Mouse (Mus musculus): Measurements from ENCODE around the gene Tex48.
A peak's percentile ranks its signal among the peaks of the same experiment; 100 is the strongest.

The Tex48 gene

DNA sequence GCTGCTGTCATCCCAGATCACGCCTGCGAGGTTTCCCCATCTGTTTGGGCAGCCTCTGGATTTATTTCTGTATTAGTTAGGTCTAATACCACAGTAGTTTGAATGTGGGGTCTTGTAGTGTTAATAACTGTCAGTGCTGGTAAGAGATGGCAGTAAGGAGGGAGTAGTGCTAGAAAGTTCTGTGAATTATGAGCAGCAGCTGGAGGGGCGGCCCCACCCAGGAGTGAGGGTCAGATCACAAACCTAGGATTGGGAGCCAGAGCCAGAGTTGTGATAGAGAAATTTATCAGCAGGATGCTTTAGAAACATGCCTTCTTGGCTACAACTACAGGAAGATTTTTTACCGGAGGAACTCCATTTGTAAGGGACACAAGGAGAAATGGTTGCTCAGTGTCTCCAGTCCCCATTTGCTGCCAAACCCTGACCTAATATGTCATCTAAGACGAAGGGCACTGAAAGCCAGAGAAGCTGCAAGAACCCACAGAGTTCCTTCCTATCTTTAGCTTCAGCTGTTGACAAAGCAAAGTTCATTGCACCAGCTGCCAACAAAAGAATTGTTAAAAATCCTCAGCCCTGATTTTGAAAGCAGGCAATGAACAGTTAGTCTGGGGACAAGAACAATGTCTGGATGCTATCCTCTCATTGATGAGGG lies 27.6 kb downstream of the Tex48 start:
- no peak for ATAC-seq (ENCODE audit: low TSS enrichment)

DNA sequence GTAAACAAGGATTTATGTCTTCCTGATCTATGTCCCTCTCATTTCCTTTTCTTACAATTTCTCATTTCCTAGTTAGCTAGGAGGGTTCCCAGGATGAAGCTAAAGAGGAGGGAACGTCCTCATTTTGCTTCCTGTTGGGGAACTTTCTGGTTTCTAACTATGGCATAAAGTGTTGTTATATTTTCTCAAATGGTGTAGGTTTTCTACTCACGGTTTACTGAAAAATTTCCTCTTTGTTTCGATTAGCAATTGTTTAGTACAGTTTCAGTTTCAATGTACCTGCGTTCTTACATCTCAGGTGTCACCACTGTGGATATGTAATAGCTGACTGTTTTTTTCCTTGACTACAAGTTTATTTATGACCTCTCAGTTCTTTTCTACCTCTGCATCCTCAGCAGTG lies 31.7 kb downstream of the Tex48 start:
- no peak for ATAC-seq (ENCODE audit: low TSS enrichment)

DNA sequence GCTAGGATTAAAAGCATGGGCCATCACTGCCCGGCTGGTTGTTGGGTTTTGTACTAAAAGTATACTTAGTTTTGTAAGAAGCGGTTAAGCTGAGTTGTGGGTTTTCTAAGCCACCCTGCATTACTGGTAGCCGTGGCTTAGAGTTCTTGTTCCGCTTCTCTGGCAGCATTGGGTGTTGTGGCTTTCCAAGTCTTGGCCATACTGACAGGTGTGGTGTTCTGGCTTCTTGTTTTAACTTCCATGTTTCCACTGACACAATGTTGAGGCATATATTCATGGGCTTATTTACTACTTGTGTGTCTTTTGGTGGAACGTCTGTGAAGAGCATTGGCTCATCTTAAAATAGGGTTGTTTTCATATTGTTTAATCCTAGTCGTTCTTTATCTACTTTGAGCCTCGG lies 32.2 kb downstream of the Tex48 start:
- no peak for ATAC-seq (ENCODE audit: low TSS enrichment)

DNA sequence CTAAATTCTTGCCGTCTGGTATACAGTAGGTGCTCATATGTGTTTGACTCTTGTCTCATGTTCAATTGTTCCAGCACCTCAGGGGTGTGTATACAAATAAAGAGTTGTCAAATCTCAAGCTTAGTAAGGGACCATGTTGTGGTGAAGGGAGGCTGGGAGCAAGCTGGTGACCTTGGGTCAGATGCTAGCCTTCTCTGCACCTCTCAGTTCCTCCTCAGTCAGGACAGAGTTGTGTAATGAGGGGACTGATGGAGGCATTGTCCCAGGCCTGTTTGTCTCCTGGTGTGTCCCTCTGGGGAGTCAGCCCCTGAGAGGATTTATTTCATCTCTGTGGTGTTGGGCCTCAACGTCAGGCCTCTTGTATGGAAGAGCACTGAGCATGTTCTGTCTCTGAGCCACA lies 36.0 kb downstream of the Tex48 start:
- ATAC-seq (ENCODE audit: low TSS enrichment) = no peak

DNA sequence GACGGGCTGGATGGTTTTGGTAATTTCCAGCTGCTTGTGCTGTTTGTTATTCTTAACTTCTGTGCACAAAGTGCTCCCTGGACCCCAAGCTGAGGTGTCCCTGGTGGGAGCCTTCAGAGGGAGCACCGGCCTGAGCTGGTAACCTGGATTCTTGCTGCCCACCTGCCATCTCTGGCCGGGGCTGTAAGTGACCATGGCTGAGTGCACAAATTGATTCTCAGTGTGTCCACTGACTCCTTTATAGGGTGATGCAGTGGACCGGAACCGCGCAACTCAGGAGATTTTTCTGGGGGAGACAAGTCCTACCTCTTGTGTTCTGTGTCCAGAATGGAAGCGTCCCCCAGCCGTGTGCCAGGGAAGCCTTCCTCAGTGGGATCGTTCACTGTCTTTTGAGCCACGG lies 37.0 kb downstream of the Tex48 start:
- ATAC-seq (ENCODE audit: low TSS enrichment) = no peak

DNA sequence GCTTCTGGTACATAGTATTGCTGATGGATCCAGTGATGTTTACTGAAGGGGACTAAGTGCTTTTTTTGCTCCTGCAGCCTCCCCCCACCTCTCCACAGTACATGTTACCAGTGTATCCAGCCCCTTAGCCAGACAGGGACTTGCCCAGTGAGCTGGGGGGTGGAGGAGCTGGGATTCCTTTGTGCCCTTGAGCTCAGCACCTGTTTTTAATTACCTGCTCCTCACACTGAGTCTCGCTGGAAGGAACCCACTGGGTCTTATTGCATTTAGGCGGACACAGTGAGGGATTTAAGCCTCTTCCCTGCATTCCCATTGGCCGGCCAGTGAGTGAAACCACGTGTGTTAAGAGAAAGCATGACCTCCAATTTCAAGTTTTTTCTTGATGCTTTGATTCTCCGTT lies 39.6 kb downstream of the Tex48 start:
- no peak for ATAC-seq (ENCODE audit: low TSS enrichment)

DNA sequence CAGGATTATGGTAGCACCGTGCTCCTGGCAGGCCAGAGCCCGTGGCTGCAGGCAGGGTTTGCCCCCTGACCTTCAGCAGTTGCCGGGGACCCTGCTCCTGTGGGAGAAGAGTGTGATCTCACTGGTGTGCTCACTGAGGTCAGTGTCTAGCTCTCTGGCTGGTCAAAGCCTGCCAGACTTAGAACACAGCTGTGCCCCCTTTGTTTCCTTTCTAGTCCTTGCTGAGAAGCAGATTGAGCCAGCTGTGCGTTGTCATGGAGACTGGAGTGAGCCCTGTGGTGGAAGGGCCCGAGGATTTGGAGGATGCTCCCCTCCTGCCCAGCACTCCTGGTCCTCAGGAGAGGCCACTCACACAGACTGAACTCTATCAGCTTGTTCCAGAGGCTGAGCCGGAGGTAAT lies 42.1 kb downstream of the Tex48 start:
- peak; percentile 77 for ATAC-seq (ENCODE audit: low TSS enrichment)

DNA sequence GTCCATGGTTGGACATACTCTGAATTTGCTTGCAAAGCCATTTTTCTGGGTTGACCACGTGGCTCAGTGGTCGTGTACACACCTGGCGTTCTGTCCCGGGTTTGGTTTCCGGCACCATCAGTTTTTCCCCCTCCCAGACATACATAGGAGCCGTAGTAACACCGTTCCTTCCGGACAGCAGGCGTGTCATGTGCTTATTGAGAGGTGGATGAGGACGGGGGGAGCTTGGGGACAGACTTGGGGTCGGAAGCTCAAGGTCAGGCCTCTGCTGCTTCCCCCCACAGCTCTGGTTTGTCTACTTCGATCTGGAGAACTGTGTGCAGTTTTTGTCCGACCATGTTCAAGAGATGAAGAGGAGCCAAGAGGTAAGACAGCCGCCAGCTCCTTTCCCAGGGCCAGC lies 42.6 kb downstream of the Tex48 start:
- ATAC-seq (ENCODE audit: low TSS enrichment) = no peak; the same call in 1 of the 2 replicates

DNA sequence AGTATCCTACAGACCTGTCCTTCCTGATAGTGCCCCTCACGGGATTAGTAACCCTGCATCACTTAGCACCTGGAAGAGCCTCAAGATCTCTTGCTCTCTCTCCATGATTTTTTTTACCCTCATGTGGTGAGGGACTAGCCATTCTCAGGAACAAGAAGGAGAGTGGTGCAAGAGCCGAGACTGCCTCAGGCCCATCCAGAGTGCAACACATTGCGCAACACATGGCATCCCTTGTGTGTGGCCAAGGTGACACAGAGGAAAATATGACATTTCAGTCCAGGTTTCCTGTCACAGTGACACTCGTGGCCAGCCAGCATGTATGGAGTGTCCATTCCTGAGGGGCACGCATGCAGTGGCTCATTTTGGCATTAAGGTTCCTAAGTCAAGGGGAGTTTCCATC lies 49.6 kb downstream of the Tex48 start:
- no peak for ATAC-seq (ENCODE audit: low TSS enrichment)

DNA sequence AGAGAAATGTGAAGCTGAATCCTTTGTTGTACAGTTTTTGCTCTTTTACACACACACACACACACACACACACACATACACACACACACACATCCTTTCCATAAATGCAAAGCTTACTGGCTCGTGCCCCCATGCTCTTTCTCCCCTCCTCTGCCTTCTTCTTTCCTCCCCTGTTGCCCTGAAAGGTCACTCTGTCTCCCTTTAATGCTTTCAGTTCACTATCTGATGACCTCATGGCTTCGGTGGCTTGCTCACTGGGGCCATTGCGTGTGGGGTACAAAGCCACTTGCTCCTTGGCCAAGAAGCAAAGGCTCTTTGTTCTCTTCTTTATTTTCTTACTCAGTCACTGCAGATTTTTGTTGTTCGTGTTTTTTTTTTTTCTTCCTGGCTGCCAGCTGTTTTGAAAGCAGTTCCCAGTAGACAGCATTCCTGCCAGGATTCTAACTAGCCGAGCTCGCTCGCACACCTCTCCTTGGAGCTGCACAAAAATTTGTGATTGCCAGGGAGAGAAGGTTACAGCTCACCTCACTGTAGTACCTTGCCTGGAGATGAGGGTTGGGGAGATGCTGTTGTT lies 51.9 kb downstream of the Tex48 start:
- ATAC-seq (ENCODE audit: low TSS enrichment) = no peak

DNA sequence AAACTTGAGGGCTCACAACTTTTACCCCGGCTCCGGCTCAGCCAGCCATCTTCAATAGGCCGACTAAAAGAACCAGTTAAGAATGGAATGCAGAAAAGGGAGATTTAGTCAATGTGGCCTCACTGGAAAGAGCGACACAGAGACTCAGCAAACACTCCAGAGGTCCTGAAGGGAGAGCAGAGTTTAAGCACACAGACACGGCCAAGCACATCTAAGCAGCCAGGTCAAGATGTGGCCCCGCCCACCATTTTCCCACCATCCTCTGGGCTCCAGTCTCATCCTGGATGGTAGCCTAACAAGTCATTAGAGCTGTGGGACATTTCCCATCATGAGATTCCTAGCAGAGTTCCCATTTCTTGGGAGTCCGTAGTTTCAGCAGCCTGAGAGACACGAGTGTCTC lies 52.9 kb downstream of the Tex48 start:
- ATAC-seq (ENCODE audit: low TSS enrichment) = no peak

DNA sequence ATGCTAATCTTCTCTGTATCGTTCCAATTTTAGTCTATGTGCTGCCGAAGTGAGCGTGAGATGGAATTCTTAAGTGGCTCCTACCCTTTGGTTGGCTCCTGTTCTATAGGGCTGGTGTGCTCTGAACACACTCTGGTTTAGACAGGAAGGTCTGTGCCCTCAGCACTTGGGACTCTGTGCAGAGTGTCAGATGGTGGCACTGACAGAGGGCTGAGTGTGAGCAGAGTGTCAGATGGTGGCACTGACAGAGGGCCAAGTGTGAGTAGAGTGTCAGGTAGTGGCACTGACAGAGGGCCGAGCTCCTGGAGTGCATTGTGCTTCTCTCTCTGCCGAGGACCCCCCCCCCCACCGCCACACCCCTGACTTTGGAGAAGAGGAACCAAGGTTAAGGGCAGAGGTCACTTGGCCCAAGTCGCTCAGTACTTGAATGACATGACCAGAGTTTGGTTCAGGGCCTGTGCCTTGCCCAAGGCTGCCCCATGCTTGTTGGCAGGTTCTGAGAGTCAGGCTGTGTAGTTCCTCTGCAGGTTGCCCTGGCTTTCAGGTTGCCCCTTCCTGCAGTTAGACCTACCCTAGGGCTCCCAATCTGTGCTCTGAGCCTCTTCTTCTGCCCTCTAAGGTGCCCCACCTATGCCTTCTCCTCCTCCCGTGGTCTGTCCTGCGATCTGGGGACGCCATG lies 54.4 kb downstream of the Tex48 start:
- ATAC-seq (ENCODE audit: low TSS enrichment) = no peak

DNA sequence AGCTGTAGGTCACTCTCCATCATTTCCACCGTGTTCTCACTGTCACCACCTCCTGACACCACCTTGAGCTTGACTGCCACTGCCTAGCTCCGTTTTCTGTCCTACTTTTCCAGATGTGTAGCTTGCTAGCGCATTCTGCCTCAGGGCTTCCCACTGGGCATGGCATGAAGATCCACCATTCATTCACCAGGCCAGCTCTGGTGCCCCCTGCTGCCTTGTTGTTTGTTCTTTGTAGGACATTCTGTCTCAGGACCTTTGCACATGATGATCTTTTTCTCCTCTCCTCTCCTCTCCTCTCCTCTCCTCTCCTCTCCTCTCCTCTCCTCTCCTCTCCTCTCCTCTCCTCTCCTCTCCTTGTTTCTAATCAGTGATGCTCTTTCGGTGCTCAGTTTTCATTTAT lies 59.5 kb downstream of the Tex48 start:
- ATAC-seq (ENCODE audit: low TSS enrichment) = no peak

DNA sequence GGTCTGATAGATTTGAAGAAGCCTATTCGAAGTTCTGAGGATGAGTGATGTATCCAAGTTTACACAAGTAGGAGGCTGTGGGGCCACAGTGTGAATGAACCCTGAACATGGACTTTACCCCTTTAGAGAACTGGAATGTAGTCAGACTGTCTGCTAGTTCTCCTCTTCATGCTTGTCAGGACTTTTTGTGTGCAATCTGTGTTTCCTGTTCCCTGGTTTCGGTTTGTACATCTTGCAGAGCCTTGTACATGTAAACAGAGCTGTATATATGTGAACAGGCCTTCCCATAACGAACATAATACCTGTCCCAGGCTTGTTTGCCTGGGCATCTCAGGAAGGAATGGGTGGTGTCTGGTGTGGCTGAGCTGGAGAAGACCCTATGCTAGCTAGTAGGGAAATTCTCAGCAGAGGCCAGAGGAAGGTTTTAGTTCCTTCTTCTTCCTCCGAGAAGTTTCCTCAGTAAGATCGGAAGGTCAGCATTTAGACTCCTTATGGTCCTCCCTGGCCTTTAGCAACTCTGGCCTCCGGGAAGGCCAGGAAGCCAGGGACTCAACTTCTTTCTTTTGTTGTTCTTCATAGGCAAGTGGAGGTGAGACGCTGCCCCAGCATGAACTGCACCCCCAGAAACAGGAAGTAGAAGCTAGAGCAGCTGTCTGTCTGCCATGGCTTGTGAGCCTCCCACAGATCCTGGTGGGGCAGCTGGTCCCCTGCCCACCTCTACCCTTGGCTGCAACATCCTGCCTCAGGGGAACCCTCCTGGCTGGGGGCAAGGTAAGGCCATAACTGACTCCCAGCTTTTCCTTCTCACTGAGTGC lies 60.2 kb downstream of the Tex48 start:
- ATAC-seq (ENCODE audit: low TSS enrichment) = no peak

DNA sequence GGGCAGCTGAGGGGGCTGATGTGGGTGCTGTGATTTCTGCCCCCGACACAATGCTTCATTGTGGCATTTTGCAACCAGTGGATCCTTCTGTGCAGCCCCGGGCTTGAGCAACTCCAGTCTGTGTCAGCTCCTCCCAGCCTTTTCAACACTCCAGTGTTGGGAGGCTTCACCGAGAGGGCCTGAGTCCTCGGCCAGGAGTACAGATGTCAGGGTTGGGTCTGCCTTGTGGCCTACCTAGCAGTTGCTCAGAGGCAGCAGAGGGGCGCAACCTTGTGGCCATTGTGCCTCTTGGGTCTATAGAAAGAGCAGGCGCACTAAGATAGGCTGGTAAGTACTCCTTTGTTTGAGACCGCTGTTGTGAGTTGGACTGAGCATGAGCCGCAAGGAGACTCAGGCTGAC lies 62.1 kb downstream of the Tex48 start:
- no peak for ATAC-seq (ENCODE audit: low TSS enrichment)

DNA sequence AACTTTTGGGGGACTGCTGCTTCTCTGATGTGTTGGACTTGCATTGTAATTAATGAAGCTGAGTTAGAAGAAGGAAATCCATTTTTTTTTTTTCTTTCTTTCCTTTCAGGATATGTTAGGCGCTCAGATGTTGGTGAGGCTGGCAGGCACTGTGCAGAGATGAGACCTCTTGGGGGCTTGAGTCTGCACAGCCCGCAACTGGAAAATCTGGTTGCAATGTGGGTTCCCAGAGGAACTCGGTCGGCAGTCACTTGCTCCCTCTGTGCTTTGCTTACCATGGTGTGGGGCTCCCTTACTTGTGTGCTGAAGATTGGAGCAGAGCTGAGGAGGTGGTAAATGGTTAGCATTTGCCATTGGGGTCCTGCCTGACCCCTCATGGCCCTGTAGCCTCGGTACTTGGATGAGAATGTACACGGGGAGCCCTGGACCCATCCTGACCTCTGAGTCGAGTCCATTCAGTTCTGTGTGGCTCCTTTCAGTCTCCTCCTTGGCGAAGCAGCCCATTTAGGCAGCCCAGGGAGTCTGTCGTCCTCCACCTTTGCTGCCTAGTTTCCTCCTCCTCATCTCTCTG lies 63.0 kb downstream of the Tex48 start:
- peak; percentile 20 for ATAC-seq (ENCODE audit: low TSS enrichment)

DNA sequence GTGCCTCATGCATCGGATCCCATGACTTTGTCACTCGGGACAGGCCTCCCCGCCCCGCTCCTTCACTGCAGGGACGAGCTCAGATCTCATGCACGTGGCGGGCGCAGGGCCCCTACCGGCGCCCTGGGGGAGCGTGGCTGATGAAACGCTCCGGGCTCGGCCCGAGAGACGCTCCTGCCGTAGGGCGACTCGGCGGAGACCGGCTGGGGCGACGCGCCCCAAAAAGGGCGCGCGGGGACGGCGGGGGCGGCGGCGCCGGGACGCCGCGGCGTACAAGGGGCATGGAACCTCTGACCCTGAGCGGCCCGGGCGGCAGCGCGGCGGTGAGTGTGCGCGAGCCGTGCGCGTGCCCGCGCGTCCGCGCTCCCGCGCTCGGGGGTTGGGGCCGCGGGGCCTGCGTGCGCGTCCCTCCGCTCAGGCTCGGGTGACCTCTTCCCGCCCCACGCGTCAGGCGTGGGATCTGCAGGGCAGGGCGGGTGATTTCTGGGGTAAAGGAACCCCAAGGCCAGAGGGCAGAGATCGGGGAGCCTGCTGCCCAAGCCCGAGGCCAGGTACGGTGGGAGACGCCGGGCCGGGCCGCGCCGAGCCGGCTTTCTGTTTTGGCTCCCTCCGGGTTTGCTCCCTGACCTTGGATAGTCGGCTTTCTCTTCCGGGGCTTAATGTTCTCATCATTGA lies 63.7 kb downstream of the Tex48 start, which contains the start of gene Tmem268:
TSS of gene Tmem268 (plus strand) at position 375 of the 675 bp plus-strand sequence.
- peak; percentile 65 for ATAC-seq (ENCODE audit: low TSS enrichment)

DNA sequence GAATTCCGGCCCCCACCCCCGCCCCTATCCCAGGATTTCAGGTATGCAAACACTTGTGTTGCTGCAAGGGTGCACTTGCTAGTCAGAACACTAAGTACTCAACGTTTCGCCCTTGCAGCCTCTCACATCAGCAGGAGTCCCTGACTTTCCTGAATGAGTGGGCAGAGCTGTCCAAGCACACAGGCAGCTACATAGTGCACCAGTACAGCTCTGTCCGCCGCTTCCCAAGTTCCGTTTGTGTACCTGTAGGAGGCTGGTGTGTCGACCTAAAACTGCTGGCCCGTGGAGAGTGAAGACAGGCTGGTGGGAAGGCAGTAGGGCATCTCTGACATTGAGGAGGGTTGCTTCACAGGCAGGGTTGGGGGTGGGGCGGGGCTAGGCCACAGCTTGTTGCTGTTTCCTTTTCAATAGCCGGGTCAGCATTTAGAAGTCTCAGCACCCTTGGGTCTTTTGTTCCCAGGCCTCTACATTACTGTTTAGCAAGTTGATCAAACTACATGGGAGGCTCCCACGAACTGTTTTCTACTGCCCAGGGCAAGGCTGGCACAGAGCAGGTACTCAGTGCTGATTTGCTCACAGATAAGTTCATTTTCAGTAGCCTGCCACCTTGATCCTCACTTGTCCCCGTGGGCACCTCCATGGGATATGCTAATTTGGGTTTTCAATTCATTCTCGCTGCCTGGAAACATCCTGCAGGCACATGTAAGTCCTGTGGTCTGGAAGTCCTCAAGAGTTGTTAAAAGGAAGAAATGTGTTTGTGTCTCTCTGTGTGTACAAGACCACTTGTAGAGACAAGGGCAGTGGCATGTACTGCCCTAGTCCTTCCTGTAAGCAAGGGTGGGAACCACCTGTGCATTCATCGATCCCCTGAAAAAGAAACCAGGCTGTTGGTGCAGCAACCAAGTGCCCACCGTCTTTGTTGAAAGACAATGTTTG lies 64.8 kb downstream of the Tex48 start:
- ATAC-seq (ENCODE audit: low TSS enrichment) = peak; percentile 7; the same call in 1 of the 2 replicates

All from frontal cortex, adult (tissue).